Mouse (Mus musculus): ENCODE results near the gene Frmd6. TPM values are rescaled to one million over a fixed set of nuclear protein-coding genes. Genes with fewer than 3 reads are reported as not detected.

Frmd6 gene
- polyA plus RNA-seq, 1 experiment from 2014 or later: 25.7 TPM

DNA sequence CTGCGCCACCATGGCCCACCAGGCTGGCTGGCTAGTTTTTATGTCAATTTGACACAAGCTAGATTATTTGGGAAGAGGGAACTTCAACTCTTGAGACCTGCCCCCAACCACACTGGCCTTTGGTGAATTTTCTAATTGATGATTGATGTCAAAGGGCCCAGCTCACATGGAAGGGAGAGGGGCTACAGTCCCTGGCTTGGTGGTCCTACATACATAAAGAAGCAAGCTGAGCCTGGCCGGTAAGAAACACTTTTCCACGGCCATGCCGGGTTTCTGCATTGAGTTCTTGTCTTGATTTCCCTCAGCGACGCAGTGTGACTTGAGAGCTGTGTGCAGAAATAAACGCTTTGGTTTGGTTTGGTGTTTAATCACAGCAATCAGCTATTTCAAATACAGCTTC lies 1.3 kb upstream of the Frmd6 start:
- 58% methylated on average over 7 of the region's 7 CpGs for WGBS
- no peak for ATAC-seq (replicated peaks; ENCODE audit: extremely low read depth, insufficient read depth, low FRiP score)
- Histone ChIP-seq H3K4me2 (ENCODE audit: low read depth, low read length) (peak overlapping the region; percentile 87), H3K4me3 (ENCODE audit: low read length) (peak overlapping the region; percentile 94), H3K4me1 (ENCODE audit: control insufficient read depth, insufficient read depth, low read length) (peaks cover 23% of the 10 kb centered on the region), H3K27ac (ENCODE audit: low read length) (peak overlapping the region; percentile 96), H3K9ac (ENCODE audit: low read length) (peak overlapping the region; percentile 83), H3K27me3 (ENCODE audit: control insufficient read depth, insufficient read depth, low read length) (no peaks in the 10 kb centered on the region), H3K9me3 (replicated peaks; ENCODE audit: control insufficient read depth, low read length) (no peaks in the 10 kb centered on the region), H3K36me3 (ENCODE audit: control insufficient read depth, insufficient read depth) (no peaks in the 10 kb centered on the region)

DNA sequence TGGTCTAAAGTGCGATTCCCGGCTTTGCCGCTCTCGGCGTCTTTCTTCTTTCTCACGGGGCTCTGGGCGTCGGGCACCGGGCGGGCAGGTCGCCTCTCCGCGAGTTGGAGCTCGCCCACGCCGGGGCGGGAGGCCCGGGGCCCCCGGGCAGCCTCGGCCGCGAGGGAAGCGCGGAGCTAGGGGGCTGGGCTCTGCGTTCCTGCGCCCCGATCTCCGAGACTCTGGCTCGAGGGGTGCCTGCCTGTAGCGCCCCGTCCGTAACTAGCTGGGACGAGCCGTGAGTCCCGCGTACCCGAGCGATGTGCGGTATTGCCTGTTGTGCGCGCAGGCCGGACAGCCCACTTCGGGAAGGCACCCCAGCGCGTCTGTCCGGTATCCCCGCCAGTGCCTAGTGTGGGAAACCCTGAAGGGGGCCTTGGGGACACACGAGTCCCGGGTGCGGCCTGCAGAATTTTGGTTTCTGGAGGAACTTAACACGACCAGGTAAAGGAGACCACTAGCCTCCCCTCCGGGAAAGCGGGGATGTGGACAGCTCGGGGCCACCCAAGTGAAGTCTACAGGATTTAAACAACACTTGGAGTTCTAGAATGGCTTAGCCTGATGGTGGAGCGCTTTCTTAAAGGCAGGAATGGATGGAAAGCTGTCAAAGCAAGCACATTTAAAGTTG lies 470 bp downstream of the Frmd6 start:
- H3K36me3 ChIP-seq (ENCODE audit: control insufficient read depth, insufficient read depth): no peaks in the 10 kb centered on the region
- WGBS: under 1% methylated on average over 55 of the region's 55 CpGs
- peak overlapping the region; percentile 99 for H3K9ac ChIP-seq (ENCODE audit: low read length)
- no peaks in the 10 kb centered on the region for H3K27me3 ChIP-seq (ENCODE audit: control insufficient read depth, insufficient read depth, low read length)
- H3K4me3 ChIP-seq (ENCODE audit: low read length): peak overlapping the region; percentile 94
- no peaks in the 10 kb centered on the region for H3K9me3 ChIP-seq (replicated peaks; ENCODE audit: control insufficient read depth, low read length)
- H3K4me1 ChIP-seq (ENCODE audit: control insufficient read depth, insufficient read depth, low read length): peaks cover 38% of the 10 kb centered on the region
- peak overlapping the region; percentile 80 for H3K4me2 ChIP-seq (ENCODE audit: low read depth, low read length)
- peak; percentile 33 for ATAC-seq (replicated peaks; ENCODE audit: extremely low read depth, insufficient read depth, low FRiP score)
- peak overlapping the region; percentile 99 for H3K27ac ChIP-seq (ENCODE audit: low read length)

DNA sequence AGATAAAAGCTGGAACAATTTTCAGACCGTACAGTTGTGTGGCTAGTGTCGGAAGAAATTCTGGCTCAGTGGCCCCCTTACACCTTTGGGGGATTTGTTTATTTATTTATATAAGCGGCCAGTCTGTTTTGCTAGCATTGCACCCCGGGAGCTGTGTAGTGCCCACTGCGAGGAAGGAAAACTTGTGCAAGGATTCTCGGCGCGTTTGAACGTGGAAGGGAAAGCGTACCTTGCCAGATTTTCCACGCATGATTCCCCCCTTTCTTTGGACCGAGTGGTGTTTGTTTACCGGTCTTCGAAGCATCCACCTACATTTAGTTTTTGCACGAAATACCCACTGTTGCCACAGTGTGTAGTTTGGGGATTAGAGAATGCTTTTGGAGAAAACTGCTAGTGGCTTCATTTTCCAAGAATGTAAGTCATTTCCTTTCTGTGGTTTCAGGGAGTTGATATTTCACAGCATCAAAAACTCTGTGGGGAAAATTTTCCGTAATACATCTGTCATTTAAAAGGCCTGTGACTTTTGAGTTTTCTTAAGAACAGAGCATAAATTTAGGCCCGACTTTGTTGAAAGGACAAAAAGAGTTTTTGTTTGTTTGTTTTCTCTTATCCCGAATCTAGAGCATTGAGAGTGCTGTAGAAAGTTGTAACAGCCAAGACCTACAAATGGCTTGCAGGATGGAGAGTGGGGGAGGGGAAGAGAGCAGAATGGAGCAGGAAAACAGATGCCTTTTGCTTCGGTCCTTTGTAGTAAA lies 1.2 kb downstream of the Frmd6 start:
- no peaks in the 10 kb centered on the region for H3K36me3 ChIP-seq (ENCODE audit: control insufficient read depth, insufficient read depth)
- ATAC-seq (replicated peaks; ENCODE audit: extremely low read depth, insufficient read depth, low FRiP score): no peak
- H3K9me3 ChIP-seq (replicated peaks; ENCODE audit: control insufficient read depth, low read length): no peaks in the 10 kb centered on the region
- 2% methylated on average over 19 of the region's 19 CpGs for WGBS
- peaks cover 46% of the 10 kb centered on the region for H3K4me1 ChIP-seq (ENCODE audit: control insufficient read depth, insufficient read depth, low read length)
- H3K27ac ChIP-seq (ENCODE audit: low read length): peak overlapping the region; percentile 99
- H3K27me3 ChIP-seq (ENCODE audit: control insufficient read depth, insufficient read depth, low read length): no peaks in the 10 kb centered on the region
- peak overlapping the region; percentile 94 for H3K4me3 ChIP-seq (ENCODE audit: low read length)
- H3K4me2 ChIP-seq (ENCODE audit: low read depth, low read length): peak overlapping the region; percentile 80
- peak overlapping the region; percentile 99 for H3K9ac ChIP-seq (ENCODE audit: low read length)

DNA sequence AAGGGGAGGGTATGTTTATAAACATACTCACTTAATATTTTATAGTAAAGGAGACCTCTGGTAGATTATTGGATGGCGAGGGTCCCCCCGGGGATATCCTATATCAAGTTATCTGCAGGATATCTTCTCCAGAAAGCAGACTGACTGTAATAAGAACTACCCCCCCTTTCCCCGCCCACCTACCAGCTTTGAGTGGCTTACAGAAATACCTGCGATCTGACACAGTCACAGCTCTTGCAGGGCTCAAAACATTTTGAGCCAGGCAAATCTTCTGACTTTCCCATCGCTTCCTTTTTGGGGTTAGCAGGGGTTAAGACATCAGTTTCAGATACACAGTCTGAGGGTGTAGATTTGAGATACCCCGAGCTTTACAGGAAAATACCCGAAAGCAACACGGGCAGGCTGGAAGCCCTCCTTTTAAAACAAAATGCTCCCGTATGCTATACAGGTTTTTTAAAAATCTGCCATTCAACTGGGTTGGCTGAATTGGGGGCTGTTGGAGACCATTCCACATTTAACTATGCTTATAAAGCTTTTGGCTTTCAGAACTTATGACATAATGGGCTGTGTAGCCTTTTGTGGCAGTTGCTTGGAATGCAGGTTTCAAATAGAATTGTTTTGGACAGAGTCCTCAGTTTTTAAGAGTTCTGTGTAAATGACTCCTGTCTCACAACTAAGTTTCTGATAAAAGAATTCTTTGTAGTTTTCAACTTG lies 2.0 kb downstream of the Frmd6 start:
- peak overlapping the region; percentile 99; the same call in 1 of the 2 replicates for H3K27ac ChIP-seq (ENCODE audit: low read length)
- H3K4me1 ChIP-seq (ENCODE audit: control insufficient read depth, insufficient read depth, low read length): peaks cover 50% of the 10 kb centered on the region
- peak overlapping the region; percentile 94 for H3K4me3 ChIP-seq (ENCODE audit: low read length)
- 9% methylated on average over 9 of the region's 9 CpGs for WGBS
- H3K27me3 ChIP-seq (ENCODE audit: control insufficient read depth, insufficient read depth, low read length): no peaks in the 10 kb centered on the region
- H3K36me3 ChIP-seq (ENCODE audit: control insufficient read depth, insufficient read depth): no peaks in the 10 kb centered on the region
- H3K9ac ChIP-seq (ENCODE audit: low read length): peak overlapping the region; percentile 99
- H3K9me3 ChIP-seq (replicated peaks; ENCODE audit: control insufficient read depth, low read length): no peaks in the 10 kb centered on the region
- peak overlapping the region; percentile 80 for H3K4me2 ChIP-seq (ENCODE audit: low read depth, low read length)
- ATAC-seq (replicated peaks; ENCODE audit: extremely low read depth, insufficient read depth, low FRiP score): no peak

DNA sequence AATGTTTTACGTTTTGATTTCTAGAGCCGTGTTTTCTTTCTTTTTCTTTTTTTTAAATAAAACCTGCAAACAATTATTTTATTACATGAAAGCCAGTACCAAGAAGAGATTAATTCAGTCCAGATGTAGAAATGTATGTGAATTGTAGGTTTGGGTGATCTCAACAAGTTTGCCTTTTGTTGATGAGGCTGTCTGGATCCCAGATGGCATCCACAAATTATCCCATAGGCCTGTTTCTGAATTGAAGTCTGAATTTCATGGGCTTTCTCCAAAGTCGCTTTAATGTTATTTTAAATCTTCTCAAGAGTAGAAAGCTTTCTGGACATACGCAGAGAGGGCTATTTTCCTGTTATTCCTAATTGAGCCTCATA lies 2.6 kb downstream of the Frmd6 start:
- Histone ChIP-seq H3K4me2 (ENCODE audit: low read depth, low read length) (peak overlapping the region; percentile 80), H3K4me3 (ENCODE audit: low read length) (no peak overlapping the region), H3K9me3 (replicated peaks; ENCODE audit: control insufficient read depth, low read length) (no peaks in the 10 kb centered on the region), H3K9ac (ENCODE audit: low read length) (peak overlapping the region; percentile 49; the same call in 1 of the 2 replicates), H3K4me1 (ENCODE audit: control insufficient read depth, insufficient read depth, low read length) (peaks cover 55% of the 10 kb centered on the region), H3K27me3 (ENCODE audit: control insufficient read depth, insufficient read depth, low read length) (no peaks in the 10 kb centered on the region), H3K27ac (ENCODE audit: low read length) (no peak overlapping the region), H3K36me3 (ENCODE audit: control insufficient read depth, insufficient read depth) (no peaks in the 10 kb centered on the region)
- no peak for ATAC-seq (replicated peaks; ENCODE audit: extremely low read depth, insufficient read depth, low FRiP score)
- 72% methylated on average over 4 of the region's 4 CpGs for WGBS

DNA sequence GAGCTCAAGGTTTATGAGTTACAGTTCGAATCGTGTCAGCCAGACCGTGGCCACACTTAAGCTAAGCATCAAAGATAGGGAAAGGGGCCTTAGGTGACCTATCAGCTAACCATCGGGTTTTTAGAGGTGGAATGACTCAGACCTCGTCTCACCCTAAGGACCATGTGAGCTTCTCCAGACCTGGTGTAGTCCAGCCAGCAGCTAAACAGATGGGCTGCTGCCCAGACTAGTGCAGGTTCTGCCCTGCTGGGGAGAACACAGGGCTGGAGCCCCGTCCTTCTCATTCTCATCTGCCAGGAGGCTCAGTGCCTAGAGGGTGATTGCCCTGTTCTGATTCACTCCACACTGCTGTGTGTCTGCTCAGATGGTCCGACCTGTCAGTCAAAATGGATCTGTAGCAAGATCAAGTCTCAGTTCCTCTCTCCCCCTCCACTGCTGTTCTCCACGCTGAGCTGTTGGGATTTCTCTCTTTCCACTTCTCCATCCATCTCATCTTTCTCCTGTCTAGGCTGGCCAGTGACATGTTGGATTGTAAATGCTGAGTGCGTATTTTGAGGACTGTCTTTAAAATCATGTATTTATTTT lies 5.8 kb downstream of the Frmd6 start:
- ATAC-seq (replicated peaks; ENCODE audit: extremely low read depth, insufficient read depth, low FRiP score): peak; percentile 65

GRCm38 (mm10) chr12:70832216-70832998 lies 7.1 kb downstream of the Frmd6 start:
- Histone ChIP-seq H3K9ac (ENCODE audit: low read length) (no peak overlapping the region), H3K27ac (ENCODE audit: low read length) (no peak overlapping the region), H3K4me3 (ENCODE audit: low read length) (no peak overlapping the region), H3K4me2 (ENCODE audit: low read depth, low read length) (no peak overlapping the region), H3K27me3 (ENCODE audit: control insufficient read depth, insufficient read depth, low read length) (no peaks in the 10 kb centered on the region), H3K4me1 (ENCODE audit: control insufficient read depth, insufficient read depth, low read length) (peaks cover 52% of the 10 kb centered on the region), H3K36me3 (ENCODE audit: control insufficient read depth, insufficient read depth) (no peaks in the 10 kb centered on the region), H3K9me3 (replicated peaks; ENCODE audit: control insufficient read depth, low read length) (no peaks in the 10 kb centered on the region)
- ATAC-seq (replicated peaks; ENCODE audit: extremely low read depth, insufficient read depth, low FRiP score): no peak
- 29% methylated on average over 4 of the region's 4 CpGs for WGBS

More for the DNA sequence above, 5.8 kb downstream of the Frmd6 start:
- H3K4me2 ChIP-seq (ENCODE audit: low read depth, low read length): no peak overlapping the region
- no peaks in the 10 kb centered on the region for H3K36me3 ChIP-seq (ENCODE audit: control insufficient read depth, insufficient read depth)
- H3K9ac ChIP-seq (ENCODE audit: low read length): peak overlapping the region; percentile 23; the same call in 1 of the 2 replicates
- WGBS: 47% methylated on average over 9 of the region's 9 CpGs
- no peaks in the 10 kb centered on the region for H3K9me3 ChIP-seq (replicated peaks; ENCODE audit: control insufficient read depth, low read length)
- H3K27me3 ChIP-seq (ENCODE audit: control insufficient read depth, insufficient read depth, low read length): no peaks in the 10 kb centered on the region
- peaks cover 55% of the 10 kb centered on the region for H3K4me1 ChIP-seq (ENCODE audit: control insufficient read depth, insufficient read depth, low read length)
- H3K4me3 ChIP-seq (ENCODE audit: low read length): no peak overlapping the region
- peak overlapping the region; percentile 44; the same call in 1 of the 2 replicates for H3K27ac ChIP-seq (ENCODE audit: low read length)

DNA sequence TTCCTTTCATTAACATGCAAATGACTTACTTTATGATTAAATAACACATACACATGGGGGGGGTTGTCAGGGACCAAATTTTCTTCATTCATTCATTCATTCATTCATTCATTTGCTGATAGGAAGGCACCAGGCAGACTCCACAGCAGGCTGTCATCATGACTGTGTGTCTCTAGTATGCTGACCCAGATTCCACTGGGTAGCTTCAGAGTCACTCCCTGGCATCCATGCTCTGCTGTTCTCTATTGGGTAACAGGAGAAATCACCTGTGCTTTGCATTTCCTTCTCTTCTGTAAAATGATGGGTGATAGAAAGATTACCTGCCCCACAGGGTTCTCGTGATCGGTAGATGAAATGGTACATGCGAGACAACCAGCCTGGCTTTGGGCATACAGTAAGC lies 7.7 kb downstream of the Frmd6 start:
- Histone ChIP-seq H3K36me3 (ENCODE audit: control insufficient read depth, insufficient read depth) (no peaks in the 10 kb centered on the region), H3K27me3 (ENCODE audit: control insufficient read depth, insufficient read depth, low read length) (no peaks in the 10 kb centered on the region), H3K4me1 (ENCODE audit: control insufficient read depth, insufficient read depth, low read length) (peaks cover 49% of the 10 kb centered on the region), H3K9ac (ENCODE audit: low read length) (no peak overlapping the region), H3K9me3 (replicated peaks; ENCODE audit: control insufficient read depth, low read length) (no peaks in the 10 kb centered on the region), H3K27ac (ENCODE audit: low read length) (no peak overlapping the region), H3K4me3 (ENCODE audit: low read length) (no peak overlapping the region), H3K4me2 (ENCODE audit: low read depth, low read length) (no peak overlapping the region)
- no peak for ATAC-seq (replicated peaks; ENCODE audit: extremely low read depth, insufficient read depth, low FRiP score)
- WGBS: 80% methylated on average over 3 of the region's 3 CpGs

Data from heart, embryonic 16.5 days (tissue).